Mouse (Mus musculus): ENCODE measurements around the gene Arhgef2. TPM values are rescaled to one million over a fixed set of nuclear protein-coding genes. Genes with fewer than 3 reads are reported as not detected.

The Arhgef2 gene
- total and polyA plus RNA-seq, 2 experiments from 2014 or later: 46.8 to 80.3 TPM

- 93% methylated on average over 12 of the region's 12 CpGs for WGBS
- no peak for DNase-seq (ENCODE audit: low spot score)
- Histone ChIP-seq H3K4me1 (ENCODE audit: insufficient read depth, low read length) (no peaks in the 10 kb centered on the region), H3K9ac (replicated peaks; ENCODE audit: low read length, poor library complexity, severe bottlenecking) (no peak overlapping the region), H3K4me2 (ENCODE audit: low read depth, low read length, poor library complexity, severe bottlenecking) (no peak overlapping the region), H3K4me3 (ENCODE audit: low read depth, low read length) (no peak overlapping the region), H3K36me3 (ENCODE audit: insufficient read depth, low read length) (peaks cover 55% of the 10 kb centered on the region), H3K9me3 (ENCODE audit: low read length) (no peaks in the 10 kb centered on the region), H3K27me3 (ENCODE audit: insufficient read depth, low read length) (no peaks in the 10 kb centered on the region), H3K27ac (ENCODE audit: low read depth, low read length) (no peak overlapping the region)
- TF ChIP-seq CTCF (IDR thresholded peaks at IDR 0.05): no peak
- no peak for ATAC-seq (ENCODE audit: low FRiP score)
These were observed 40.2 kb downstream of the Arhgef2 start for GRCm38 (mm10) chr3:88645937-88646336.

- Histone ChIP-seq H3K9ac (replicated peaks; ENCODE audit: low read length, poor library complexity, severe bottlenecking) (no peak overlapping the region), H3K4me1 (ENCODE audit: insufficient read depth, low read length) (no peaks in the 10 kb centered on the region), H3K4me2 (ENCODE audit: low read depth, low read length, poor library complexity, severe bottlenecking) (no peak overlapping the region), H3K4me3 (ENCODE audit: low read depth, low read length) (no peak overlapping the region), H3K36me3 (ENCODE audit: insufficient read depth, low read length) (peaks cover 55% of the 10 kb centered on the region), H3K27ac (ENCODE audit: low read depth, low read length) (no peak overlapping the region), H3K9me3 (ENCODE audit: low read length) (no peaks in the 10 kb centered on the region), H3K27me3 (ENCODE audit: insufficient read depth, low read length) (no peaks in the 10 kb centered on the region)
- DNase-seq (ENCODE audit: low spot score) (no peak), ATAC-seq (ENCODE audit: low FRiP score) (no peak)
- 89% methylated on average over 6 of the region's 6 CpGs for WGBS
- TF ChIP-seq CTCF (IDR thresholded peaks at IDR 0.05): no peak
These were observed 40.7 kb downstream of the Arhgef2 start for GRCm38 (mm10) chr3:88646426-88646995.

DNA sequence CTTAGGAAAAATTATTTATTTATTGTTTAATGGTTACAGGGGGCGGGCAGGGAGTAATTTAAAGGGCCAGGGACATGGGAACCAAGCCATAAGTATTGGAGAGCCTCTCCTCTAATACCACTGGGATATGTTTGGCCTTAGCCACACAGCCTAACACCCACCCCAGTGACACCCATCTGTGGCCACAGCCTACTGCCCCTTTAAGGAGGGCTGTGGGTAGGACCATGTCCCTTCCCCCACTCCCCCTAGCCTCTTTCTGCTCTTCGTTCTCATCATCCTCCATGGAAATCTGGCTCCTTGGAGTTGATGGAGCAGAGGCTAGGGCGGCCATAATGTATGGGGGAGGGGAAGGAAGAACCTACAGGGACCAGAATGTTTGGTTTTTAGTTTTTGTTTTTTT is 41.3 kb downstream of the Arhgef2 start:
- TF ChIP-seq CTCF (IDR thresholded peaks at IDR 0.05): no peak
- DNase-seq (ENCODE audit: low spot score): no peak
- Histone ChIP-seq H3K27me3 (ENCODE audit: insufficient read depth, low read length) (no peaks in the 10 kb centered on the region), H3K9me3 (ENCODE audit: low read length) (no peaks in the 10 kb centered on the region), H3K4me3 (ENCODE audit: low read depth, low read length) (no peak overlapping the region), H3K36me3 (ENCODE audit: insufficient read depth, low read length) (peaks cover 54% of the 10 kb centered on the region), H3K9ac (replicated peaks; ENCODE audit: low read length, poor library complexity, severe bottlenecking) (no peak overlapping the region), H3K4me2 (ENCODE audit: low read depth, low read length, poor library complexity, severe bottlenecking) (no peak overlapping the region), H3K4me1 (ENCODE audit: insufficient read depth, low read length) (no peaks in the 10 kb centered on the region), H3K27ac (ENCODE audit: low read depth, low read length) (no peak overlapping the region)
- ATAC-seq (ENCODE audit: low FRiP score): no peak
- 87% methylated on average over 3 of the region's 3 CpGs for whole genome bisulfite sequencing

GRCm38 (mm10) chr3:88647779-88648413 is 42.1 kb downstream of the Arhgef2 start:
- 86% methylated on average over 14 of the region's 14 CpGs for WGBS
- H3K4me3 ChIP-seq (ENCODE audit: low read depth, low read length): no peak overlapping the region
- no peak for DNase-seq (ENCODE audit: low spot score)
- no peak for ATAC-seq (ENCODE audit: low FRiP score)
- peaks cover 46% of the 10 kb centered on the region for H3K36me3 ChIP-seq (ENCODE audit: insufficient read depth, low read length)
- H3K4me1 ChIP-seq (ENCODE audit: insufficient read depth, low read length): no peaks in the 10 kb centered on the region
- TF ChIP-seq CTCF (IDR thresholded peaks at IDR 0.05): no peak
- H3K27ac ChIP-seq (ENCODE audit: low read depth, low read length): no peak overlapping the region
- no peaks in the 10 kb centered on the region for H3K9me3 ChIP-seq (ENCODE audit: low read length)
- H3K4me2 ChIP-seq (ENCODE audit: low read depth, low read length, poor library complexity, severe bottlenecking): no peak overlapping the region
- no peaks in the 10 kb centered on the region for H3K27me3 ChIP-seq (ENCODE audit: insufficient read depth, low read length)
- no peak overlapping the region for H3K9ac ChIP-seq (replicated peaks; ENCODE audit: low read length, poor library complexity, severe bottlenecking)

DNA sequence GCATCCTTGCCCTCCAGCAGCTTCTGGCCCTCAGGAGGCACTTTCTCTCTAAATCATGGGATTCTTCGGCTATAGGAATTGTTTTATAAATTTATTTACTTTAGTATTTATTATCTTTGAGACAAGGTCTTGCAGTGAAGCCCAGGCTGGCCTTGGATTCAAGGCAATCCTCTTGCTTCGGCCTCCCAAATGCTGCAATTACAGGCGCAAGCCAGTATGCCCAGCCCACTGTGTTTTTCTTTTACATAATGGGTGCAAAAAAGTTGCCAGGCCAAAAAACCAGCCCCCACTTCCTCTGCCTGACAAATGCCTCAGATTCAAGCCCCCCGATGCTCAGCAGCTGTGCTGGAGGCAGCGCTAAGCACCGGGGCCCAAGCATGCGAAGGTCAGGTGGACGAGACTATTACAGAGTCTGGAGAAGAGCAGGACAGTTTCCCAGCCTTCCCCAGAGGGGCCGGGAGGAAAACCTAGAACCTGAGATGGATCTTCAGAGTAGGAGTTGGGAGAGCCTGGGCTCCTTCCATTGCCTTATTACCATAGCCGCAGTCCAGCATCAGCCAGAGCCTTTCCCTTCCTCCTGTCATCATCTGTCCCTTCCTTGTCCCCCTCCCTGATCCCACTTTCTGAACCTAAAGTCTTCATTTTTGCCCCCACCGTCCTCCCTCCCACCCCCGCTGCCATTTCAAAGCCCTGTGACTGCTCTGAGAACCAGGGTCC is 42.8 kb downstream of the Arhgef2 start:
- Histone ChIP-seq H3K27me3 (ENCODE audit: insufficient read depth, low read length) (no peaks in the 10 kb centered on the region), H3K27ac (ENCODE audit: low read depth, low read length) (no peak overlapping the region), H3K4me1 (ENCODE audit: insufficient read depth, low read length) (no peaks in the 10 kb centered on the region), H3K9me3 (ENCODE audit: low read length) (no peaks in the 10 kb centered on the region), H3K4me3 (ENCODE audit: low read depth, low read length) (no peak overlapping the region), H3K9ac (replicated peaks; ENCODE audit: low read length, poor library complexity, severe bottlenecking) (no peak overlapping the region), H3K36me3 (ENCODE audit: insufficient read depth, low read length) (peaks cover 39% of the 10 kb centered on the region), H3K4me2 (ENCODE audit: low read depth, low read length, poor library complexity, severe bottlenecking) (no peak overlapping the region)
- no peak for TF ChIP-seq CTCF (IDR thresholded peaks at IDR 0.05)
- ATAC-seq (ENCODE audit: low FRiP score): no peak
- 84% methylated on average over 12 of the region's 12 CpGs for WGBS
- DNase-seq (ENCODE audit: low spot score): no peak

DNA sequence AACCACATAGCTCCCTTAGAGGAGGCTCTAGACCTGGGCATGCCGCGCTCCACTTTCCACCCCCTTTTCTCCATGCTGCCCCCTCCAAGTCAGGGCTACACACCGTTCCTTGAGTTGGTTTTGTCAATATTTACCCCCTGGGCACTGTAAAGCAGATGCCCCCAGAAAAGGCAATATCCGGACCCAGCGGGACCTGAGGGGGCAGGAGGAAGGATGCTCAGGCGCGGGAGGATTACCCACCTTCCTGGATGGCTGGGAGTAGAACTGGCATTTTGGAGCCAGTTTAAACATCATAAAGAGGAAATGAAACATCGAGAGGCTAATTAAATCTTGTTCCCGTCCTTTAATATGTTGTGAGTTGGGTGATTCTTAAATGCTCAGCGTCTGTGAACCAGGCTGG is 43.4 kb downstream of the Arhgef2 start:
- no peak overlapping the region for H3K4me2 ChIP-seq (ENCODE audit: low read depth, low read length, poor library complexity, severe bottlenecking)
- DNase-seq (ENCODE audit: low spot score) (no peak), ATAC-seq (ENCODE audit: low FRiP score) (no peak)
- no peak overlapping the region for H3K27ac ChIP-seq (ENCODE audit: low read depth, low read length)
- H3K36me3 ChIP-seq (ENCODE audit: insufficient read depth, low read length): peaks cover 34% of the 10 kb centered on the region
- no peak for TF ChIP-seq CTCF (IDR thresholded peaks at IDR 0.05)
- no peak overlapping the region for H3K4me3 ChIP-seq (ENCODE audit: low read depth, low read length)
- H3K4me1 ChIP-seq (ENCODE audit: insufficient read depth, low read length): no peaks in the 10 kb centered on the region
- no peaks in the 10 kb centered on the region for H3K9me3 ChIP-seq (ENCODE audit: low read length)
- 76% methylated on average over 10 of the region's 10 CpGs for WGBS
- H3K27me3 ChIP-seq (ENCODE audit: insufficient read depth, low read length): no peaks in the 10 kb centered on the region
- H3K9ac ChIP-seq (replicated peaks; ENCODE audit: low read length, poor library complexity, severe bottlenecking): no peak overlapping the region
